Mouse (Mus musculus) neural tube, embryonic 12.5 days (tissue): ENCODE results near the gene Slc22a27. TPM values are rescaled to one million over a fixed set of nuclear protein-coding genes. Genes with fewer than 3 reads are reported as not detected.
"Not testable (repeated sequence)": the region's sequence is repeated elsewhere in the genome, so short reads cannot be mapped to it uniquely, and the experiment has no call there.

Source experiments
- ATAC-seq: fragments of 200-750 bp; cut with Nextera tagmentation; 2 replicates; pipeline ENCODE4 v1.8.0; 2017; ENCODE audit warnings: low read depth, mild to moderate bottlenecking, moderate TSS enrichment, moderate library complexity; ENCODE audit not compliant: low FRiP score
- H3K27ac ChIP-seq: fragments of 300-500 bp; sonication (generic); 2 replicates; pipeline ENCODE4 v1.5.1; 2016
- H3K27me3 ChIP-seq: fragments of 300-500 bp; sonication (generic); replicated peaks from 2 replicates; pipeline ENCODE4 v1.6.1; 2016; ENCODE audit warnings: mild to moderate bottlenecking
- H3K36me3 ChIP-seq: fragments of 300-500 bp; sonication (generic); 2 replicates; pipeline ENCODE4 v1.6.1; 2016; ENCODE audit warnings: mild to moderate bottlenecking
- H3K4me1 ChIP-seq: fragments of 300-500 bp; sonication (generic); 2 replicates; pipeline ENCODE4 v1.6.1; 2016
- H3K4me2 ChIP-seq: fragments of 300-500 bp; sonication (generic); replicated peaks from 2 replicates; pipeline ENCODE4 v1.6.1; 2016; ENCODE audit warnings: mild to moderate bottlenecking
- H3K4me3 ChIP-seq: fragments of 300-500 bp; sonication (generic); 2 replicates; pipeline ENCODE4 v1.5.1; 2016
- H3K9ac ChIP-seq: fragments of 300-500 bp; sonication (generic); 2 replicates; pipeline ENCODE4 v1.6.1; 2016; ENCODE audit warnings: mild to moderate bottlenecking
- H3K9me3 ChIP-seq: fragments of 300-500 bp; sonication (generic); 2 replicates; pipeline ENCODE4 v1.6.1; 2016; ENCODE audit warnings: mild to moderate bottlenecking
- WGBS: fragments of 180-500 bp; shearing (Covaris S2); methylation state at CpG from one replicate; pipeline ENCODE4 v1.1.7; 2016; 5-methylcytosine and 5-hydroxymethylcytosine counted together
- microRNA-seq: library from miRNA; unstranded; fragments of <30 nt; microRNA quantifications from one replicate; pipeline ENCODE4, GENCODE M21; 2017
- polyA plus RNA-seq: library from polyadenylated mRNA; unstranded; fragments of >200 nt; fragmentation: Nextera tagmentation; extraction: Ambion mirVana; gene quantifications from 2 replicates; pipeline ENCODE4 v1.2.1, GENCODE M21; 2016

Slc22a27 gene
- polyA plus RNA-seq, result not detected in 2 replicates

DNA sequence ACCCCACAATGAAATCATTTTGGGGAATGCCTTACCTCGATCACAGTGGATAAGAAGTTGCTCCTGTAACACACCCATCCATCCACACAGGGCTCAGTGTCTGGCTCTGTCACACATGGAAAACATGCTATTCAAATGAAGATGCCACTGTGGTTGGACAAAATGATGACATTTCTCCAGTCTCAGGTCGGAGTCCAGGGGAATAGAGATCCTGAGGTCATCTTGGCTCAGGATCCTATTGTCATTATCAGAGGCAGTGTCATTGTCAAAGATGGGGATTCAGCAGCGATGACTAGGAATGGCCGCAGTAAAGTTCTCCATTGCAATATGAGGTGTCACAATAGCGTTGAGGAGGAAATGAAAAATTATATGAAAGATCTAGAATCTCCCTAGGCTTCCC lies at the start of gene Slc22a27:
Gene Slc22a27, minus strand, starts transcription at position 101 of the 400 bp plus-strand sequence.
- H3K4me3 ChIP-seq, H3K9ac ChIP-seq, H3K27ac ChIP-seq, H3K4me2 ChIP-seq, H3K4me1 ChIP-seq, ATAC-seq, H3K36me3 ChIP-seq, H3K9me3 ChIP-seq, H3K27me3 ChIP-seq: not testable (repeated sequence)
- WGBS, result 70% methylated on average over 5 of the region's 5 CpGs

DNA sequence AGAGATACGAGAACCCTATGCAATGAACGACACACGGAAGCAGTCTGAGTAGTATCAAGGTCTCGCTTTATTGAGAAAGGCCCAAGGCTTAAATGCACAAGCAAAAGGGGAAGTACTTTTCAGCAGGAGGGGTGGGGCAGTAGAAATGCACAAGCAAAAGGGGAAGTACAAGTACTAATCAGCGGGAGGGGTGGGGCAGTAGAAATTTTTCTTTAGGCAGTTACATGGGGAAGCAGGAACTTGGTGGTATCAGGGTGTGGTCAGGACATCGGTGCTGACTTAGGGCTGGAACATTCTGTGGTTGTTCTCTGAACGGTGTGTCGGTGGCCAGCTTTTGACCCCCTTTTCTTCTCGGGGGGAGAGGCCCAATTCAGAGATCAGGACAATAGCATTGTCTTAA lies 45.8 kb upstream of the Slc22a27 start:
- H3K9me3 ChIP-seq, result peaks cover 14% of the 10 kb centered on the region; the same call in 1 of the 2 replicates
- not testable (repeated sequence) for H3K4me1 ChIP-seq, H3K36me3 ChIP-seq, H3K4me2 ChIP-seq, H3K27me3 ChIP-seq, H3K4me3 ChIP-seq, H3K27ac ChIP-seq, ATAC-seq, H3K9ac ChIP-seq
- WGBS, result 89% methylated on average over 9 of the region's 9 CpGs

DNA sequence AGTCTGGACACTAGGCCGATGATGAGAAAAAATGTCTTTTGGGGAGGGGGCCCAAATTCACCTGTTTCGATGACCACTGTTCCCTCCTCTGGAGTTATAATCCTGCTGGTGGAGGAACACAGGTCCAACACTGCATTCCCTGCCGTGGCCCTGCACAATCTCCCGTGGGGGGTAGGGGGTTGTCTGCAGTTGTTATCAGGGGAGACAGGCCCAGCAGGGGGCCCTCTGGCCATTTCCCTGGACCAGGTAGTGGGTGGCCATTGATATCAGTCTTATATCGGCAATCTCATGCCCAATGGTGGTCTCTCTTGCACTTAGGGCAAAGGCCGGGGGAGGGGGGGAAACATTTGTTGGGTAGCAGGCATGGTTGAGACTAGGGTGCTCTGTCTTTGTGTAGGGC lies 43.3 kb upstream of the Slc22a27 start:
- not testable (repeated sequence) for H3K4me1 ChIP-seq, H3K27ac ChIP-seq, ATAC-seq, H3K4me2 ChIP-seq, H3K9ac ChIP-seq, H3K27me3 ChIP-seq, H3K4me3 ChIP-seq, H3K36me3 ChIP-seq
- peaks cover 21% of the 10 kb centered on the region; the same call in 1 of the 2 replicates for H3K9me3 ChIP-seq
- 89% methylated on average over 6 of the region's 6 CpGs for WGBS

DNA sequence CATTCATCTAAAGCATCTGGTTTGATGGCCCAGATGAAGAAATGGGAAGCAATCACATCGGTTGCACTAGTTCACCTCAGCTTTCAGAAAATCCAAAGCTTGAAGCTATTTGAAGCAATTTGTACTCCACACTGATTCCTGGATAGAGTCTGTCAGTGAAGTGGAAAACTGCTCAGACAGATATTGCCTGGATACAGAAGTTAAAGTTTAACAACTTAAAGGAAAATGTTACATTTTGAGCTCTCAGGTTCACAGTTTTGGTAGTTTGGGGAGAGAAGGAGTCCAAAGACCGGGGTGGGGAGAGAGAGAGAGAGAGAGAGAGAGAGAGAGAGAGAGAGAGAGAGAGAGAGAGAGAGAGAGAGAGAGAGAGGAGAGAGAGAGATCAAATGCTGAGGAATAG lies 2.9 kb upstream of the Slc22a27 start:
- WGBS, result 82% methylated on average over 2 of the region's 2 CpGs

DNA sequence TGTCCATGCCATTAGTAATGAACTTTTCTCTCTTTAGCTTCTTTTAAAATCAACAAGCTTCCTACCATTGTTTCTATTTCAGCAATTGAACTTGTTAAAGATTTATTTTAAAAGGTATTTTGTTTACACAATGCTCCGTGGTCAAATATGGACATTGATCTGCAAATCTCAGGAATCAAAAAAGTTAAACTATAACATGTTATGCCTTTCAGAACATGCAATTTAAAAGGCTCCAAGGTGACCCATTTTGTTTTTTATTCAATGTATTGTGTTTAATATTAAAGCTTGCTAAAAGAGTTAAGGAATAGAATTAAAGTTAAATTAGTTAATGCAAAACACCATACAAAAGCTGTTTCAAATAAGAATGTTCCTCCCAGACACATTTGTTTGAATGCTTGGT lies 723 bp upstream of the Slc22a27 start:
- H3K4me1 ChIP-seq, H3K36me3 ChIP-seq, H3K27ac ChIP-seq, H3K9ac ChIP-seq, ATAC-seq, H3K9me3 ChIP-seq, H3K4me2 ChIP-seq, H3K4me3 ChIP-seq, H3K27me3 ChIP-seq: not testable (repeated sequence)
- 63% methylated on average over 1 of the region's 1 CpGs for WGBS

More for the DNA sequence above, 2.9 kb upstream of the Slc22a27 start:
- Histone ChIP-seq H3K4me3 (no peak overlapping the region), H3K9me3 (peaks cover 5% of the 10 kb centered on the region; the same call in 1 of the 2 replicates), H3K9ac (no peak overlapping the region), H3K27ac (no peak overlapping the region), H3K4me1 (no peaks in the 10 kb centered on the region), H3K4me2 (no peak overlapping the region), H3K27me3 (no peaks in the 10 kb centered on the region), H3K36me3 (no peaks in the 10 kb centered on the region)
- no peak for ATAC-seq

DNA sequence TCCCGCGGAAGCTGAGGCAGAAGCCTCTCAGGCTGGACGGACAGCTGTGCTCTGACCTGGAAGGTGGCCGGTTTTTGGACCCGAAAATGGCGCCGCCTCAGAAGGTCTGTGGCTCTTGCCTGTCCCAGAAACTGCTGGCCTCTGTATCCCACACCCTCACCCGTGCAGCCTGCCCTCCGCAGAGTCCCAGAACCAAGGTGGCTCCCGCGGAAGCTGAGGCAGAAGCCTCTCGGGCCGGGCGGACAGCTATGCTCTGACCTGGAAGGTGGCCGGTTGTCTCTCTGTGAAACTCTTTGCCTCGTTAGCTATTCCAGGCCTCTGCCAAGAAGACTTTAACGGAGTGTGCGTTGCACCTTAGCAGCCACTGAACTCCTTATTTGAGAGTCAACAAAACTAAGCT lies 26.4 kb downstream of the Slc22a27 start:
- H3K27ac ChIP-seq, H3K4me2 ChIP-seq, H3K4me1 ChIP-seq, H3K27me3 ChIP-seq, ATAC-seq, H3K9ac ChIP-seq, H3K4me3 ChIP-seq, H3K36me3 ChIP-seq: not testable (repeated sequence)
- 90% methylated on average over 18 of the region's 18 CpGs for WGBS
- peaks cover 32% of the 10 kb centered on the region for H3K9me3 ChIP-seq

DNA sequence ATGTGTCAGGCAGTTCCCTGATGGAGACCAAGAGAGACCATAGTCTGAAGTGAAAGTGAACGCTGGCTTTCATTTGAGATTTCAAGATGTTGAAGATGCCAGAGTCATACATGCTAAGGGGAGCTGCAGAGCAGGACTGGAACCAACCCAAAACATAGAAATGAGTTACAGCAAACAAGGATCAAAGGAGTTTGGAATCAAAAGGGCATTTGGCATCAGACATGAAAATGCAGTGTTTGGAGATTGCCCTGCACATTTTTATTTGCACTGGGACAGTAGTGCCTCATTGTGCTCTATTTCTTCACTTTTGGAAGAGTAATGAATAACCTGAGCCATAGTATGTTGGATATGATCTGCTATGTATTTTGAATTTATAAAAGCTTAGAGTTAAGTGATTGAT lies 89.2 kb downstream of the Slc22a27 start:
- Histone ChIP-seq H3K4me3 (no peak overlapping the region), H3K4me1 (no peaks in the 10 kb centered on the region), H3K9ac (no peak overlapping the region), H3K9me3 (peaks cover 34% of the 10 kb centered on the region), H3K4me2 (no peak overlapping the region), H3K27ac (no peak overlapping the region), H3K36me3 (no peaks in the 10 kb centered on the region), H3K27me3 (no peaks in the 10 kb centered on the region)
- 86% methylated on average over 1 of the region's 1 CpGs for WGBS
- ATAC-seq, result no peak

DNA sequence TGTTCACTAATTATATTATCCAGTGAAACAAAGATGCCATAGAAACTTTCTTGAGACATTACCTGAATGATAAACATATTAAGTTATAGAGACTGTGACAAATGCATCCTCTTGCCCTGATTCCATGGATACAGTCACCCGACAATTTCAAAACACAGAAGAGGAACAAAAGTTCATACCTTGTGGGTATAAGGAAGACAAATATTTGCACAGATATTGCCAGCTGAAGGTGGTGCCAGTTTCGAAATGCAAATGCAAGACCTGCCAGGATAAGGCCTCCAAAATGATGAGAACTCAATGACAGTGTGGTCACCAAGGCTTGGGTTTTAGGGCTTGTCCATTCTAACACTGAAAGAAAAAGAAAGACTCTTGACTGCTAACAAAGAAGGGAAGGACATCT lies 136.0 kb downstream of the Slc22a27 start:
- 67% methylated on average over 2 of the region's 2 CpGs for WGBS
- no peaks in the 10 kb centered on the region for H3K36me3 ChIP-seq
- no peak for ATAC-seq
- H3K4me3 ChIP-seq, result no peak overlapping the region
- H3K4me2 ChIP-seq, result no peak overlapping the region
- no peaks in the 10 kb centered on the region for H3K4me1 ChIP-seq
- H3K9ac ChIP-seq, result no peak overlapping the region
- no peaks in the 10 kb centered on the region for H3K27me3 ChIP-seq
- H3K9me3 ChIP-seq, result peaks cover 26% of the 10 kb centered on the region; the same call in 1 of the 2 replicates
- no peak overlapping the region for H3K27ac ChIP-seq

Small RNA genes lying within 50 kb of the gene (microRNA-seq; reads per million reads assigned to microRNA genes)
- not detected for gene Gm24951

Other genes starting within 250 kb of the Slc22a27 start
- not detected in 2 replicates for gene Slc22a26, start 163.4 kb downstream of the Slc22a27 start, polyA plus RNA-seq
- not detected in 2 replicates for gene Slc22a28, start 166.0 kb upstream of the Slc22a27 start, polyA plus RNA-seq